Mouse (Mus musculus): Measurements from ENCODE around the gene Klrb1a.

- TF ChIP-seq CTCF (IDR thresholded peaks at IDR 0.05; ENCODE audit: low read depth) (no peak), EP300 (IDR thresholded peaks at IDR 0.05; ENCODE audit: low read depth) (no peak)
Observed at GRCm38 (mm10) chr6:128643999-128644398, 20.7 kb upstream of the Klrb1a start.

Data from liver, embryonic 14.5 days (tissue).